Mouse (Mus musculus): ENCODE data around the gene Gabrb3.

DNA sequence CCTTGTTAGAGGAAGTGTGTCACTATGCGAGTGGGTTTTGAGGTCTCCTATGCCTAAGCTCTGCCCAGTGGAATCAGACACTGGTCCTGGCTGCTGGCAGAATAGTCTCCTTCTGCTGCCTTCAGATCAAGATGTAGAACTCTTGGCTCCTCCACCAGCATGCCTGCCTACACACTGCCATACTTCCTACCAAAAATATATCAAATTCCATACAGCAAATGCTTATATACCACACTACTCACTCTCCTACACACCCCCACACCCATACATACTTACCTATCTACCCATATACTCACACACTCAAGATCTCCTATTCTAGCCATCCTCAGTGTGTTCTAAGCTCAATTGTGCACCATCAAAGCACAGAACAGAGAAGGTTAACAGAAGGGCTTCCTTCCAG lies 51.8 kb downstream of the Gabrb3 start:
- TF ChIP-seq CTCF (IDR thresholded peaks at IDR 0.05; ENCODE audit: borderline replicate concordance, insufficient read depth, low read depth, low read length) (no peak), POLR2A (IDR thresholded peaks at IDR 0.05; ENCODE audit: borderline replicate concordance, insufficient read depth, low read length) (no peak)
